Mouse (Mus musculus): ENCODE data around the gene Brd1. TPM values are rescaled to one million over a fixed set of nuclear protein-coding genes. Genes with fewer than 3 reads are reported as not detected.
A peak's percentile ranks its signal among the peaks of the same experiment; 100 is the strongest.
"Not testable (repeated sequence)": the region's sequence is repeated elsewhere in the genome, so short reads cannot be mapped to it uniquely, and the experiment has no call there.

The Brd1 gene
- total RNA-seq, 2 experiments from 2014 or later: 26.5 to 33.4 TPM

DNA sequence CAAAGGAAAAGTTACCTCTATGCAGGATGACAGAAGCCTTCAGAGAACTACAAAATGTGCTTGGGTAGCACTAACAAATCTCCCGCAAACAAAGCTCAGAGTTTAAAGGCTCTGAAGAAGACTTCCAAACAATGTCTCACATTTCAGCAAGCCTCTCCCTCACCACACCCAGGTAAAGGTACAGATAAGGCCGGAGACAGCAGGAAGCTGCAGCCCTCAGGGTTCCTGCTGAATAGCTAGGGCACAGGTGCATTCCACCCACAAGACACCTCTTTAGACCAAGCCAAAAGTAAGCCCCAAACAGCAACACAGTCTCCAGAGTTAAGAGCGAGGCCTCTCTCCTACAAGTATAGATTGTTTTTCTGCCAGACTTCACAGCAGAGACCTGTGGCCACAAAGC, 3.3 kb downstream of the Brd1 start:
- DNase-seq: no peak

DNA sequence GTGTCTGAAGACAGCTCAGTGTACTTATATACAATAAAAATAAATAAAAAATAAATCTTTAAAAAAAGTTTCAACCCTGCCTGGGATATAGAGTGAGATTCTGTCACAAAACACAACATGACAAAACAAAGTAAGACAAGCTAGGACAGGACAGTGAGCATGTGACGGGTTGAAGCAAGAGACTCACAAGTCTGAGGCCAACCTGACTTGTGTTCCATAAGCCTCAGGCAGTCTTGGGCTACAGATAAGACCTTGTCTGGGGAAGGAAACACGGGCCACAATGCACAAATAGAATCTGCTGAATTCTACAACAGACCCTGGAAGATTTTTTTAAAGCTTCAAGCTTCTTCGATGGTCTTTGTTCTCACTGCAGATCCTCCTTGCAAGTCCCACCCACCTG, 6.8 kb downstream of the Brd1 start:
- DNase-seq: no peak

- DNase-seq: no peak
These were observed 9.0 kb downstream of the Brd1 start for GRCm38 (mm10) chr15:88725036-88725435.

DNA sequence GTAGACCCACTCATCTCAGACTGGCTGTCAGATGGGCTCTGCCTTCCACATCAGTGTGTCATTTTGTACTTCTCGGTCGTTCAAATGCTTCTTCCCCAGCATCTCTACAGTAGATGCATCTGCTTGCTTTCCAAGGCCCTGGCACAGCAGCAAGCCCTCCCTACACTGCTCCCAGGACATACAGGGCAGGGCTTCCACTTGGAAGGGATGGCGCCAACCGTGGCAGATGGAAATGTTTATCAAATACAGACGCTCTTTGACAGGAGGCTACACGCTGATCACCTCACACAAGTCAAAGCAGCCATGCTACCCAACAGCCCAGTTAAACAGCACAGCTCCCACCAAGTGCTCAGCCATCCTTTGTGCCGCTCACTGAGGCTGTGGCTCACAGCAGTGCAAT, 9.7 kb downstream of the Brd1 start:
- no peak for DNase-seq

- no peak for DNase-seq
These were observed 10.8 kb downstream of the Brd1 start for GRCm38 (mm10) chr15:88723205-88723604.

- DNase-seq: no peak
These were observed 16.8 kb downstream of the Brd1 start for GRCm38 (mm10) chr15:88717239-88717638.

DNA sequence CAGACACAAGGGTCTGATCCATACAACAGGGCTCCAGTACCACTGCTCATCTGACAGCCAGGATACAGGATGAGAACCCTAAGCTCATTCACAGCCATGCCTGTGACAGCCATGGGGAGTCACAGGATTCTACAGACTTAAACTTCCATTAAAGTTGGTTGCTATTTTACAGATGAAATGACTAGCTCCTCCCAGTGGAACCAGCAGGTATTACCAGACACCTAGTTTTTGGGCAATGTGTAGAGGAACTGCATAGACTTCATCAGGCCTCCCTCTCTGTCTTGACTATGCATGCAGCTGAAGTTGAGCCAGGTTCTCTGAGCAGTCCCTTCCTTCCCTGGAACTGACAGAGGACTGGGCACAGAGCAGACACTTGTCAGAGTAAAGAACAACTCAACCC, 17.7 kb downstream of the Brd1 start:
- no peak for DNase-seq

DNA sequence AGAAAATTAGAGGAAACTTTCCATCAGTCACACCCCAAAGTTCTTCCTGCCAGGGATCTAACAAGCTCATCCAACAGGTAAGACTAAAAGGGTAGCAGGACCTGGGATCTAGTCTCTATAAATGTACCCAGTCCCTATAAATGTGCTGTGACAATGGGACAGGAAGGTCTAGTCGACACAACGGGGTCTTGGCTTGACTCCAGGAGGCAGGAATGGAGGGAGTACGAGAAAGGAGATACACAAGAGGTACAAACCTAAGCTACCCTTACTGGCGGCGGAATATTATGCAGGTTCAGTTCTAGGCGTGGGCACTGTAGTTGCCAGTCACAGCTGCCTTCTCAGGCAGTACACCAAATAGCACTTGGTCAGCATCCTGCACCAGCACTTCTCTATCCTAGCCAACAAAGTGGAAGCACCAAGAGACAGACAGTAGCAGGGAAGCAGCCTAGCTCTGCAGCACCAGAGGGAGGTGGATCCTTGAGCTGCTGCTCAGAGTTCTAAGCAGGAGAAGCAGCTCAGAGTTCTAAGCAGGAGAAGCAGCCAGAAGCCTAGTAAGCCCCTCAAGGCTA, 19.9 kb downstream of the Brd1 start:
- DNase-seq: no peak

GRCm38 (mm10) chr15:88712501-88712900, 21.5 kb downstream of the Brd1 start:
- no peak for DNase-seq

DNA sequence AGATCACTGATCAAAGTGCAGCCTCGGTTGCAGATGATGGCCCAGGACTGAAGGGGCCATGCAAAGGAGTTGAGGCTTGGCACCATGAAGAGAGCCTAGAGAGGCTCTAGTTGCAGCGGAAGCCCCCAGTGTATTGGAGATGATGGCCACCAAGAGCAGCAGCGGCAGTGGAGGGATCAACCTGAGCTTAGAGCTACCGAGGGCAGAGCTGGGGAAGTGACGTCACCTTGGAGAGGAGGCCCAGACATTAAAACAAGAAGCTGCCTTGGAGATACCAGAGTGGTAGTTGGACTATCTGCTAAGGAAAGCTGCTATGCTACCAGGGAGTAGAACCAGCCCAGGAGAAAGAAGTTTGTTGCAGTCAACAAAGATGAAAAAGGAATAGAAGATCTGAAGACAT, 24.2 kb downstream of the Brd1 start:
- DNase-seq: no peak

GRCm38 (mm10) chr15:88708657-88709511, 25.1 kb downstream of the Brd1 start:
- no peak for DNase-seq

DNA sequence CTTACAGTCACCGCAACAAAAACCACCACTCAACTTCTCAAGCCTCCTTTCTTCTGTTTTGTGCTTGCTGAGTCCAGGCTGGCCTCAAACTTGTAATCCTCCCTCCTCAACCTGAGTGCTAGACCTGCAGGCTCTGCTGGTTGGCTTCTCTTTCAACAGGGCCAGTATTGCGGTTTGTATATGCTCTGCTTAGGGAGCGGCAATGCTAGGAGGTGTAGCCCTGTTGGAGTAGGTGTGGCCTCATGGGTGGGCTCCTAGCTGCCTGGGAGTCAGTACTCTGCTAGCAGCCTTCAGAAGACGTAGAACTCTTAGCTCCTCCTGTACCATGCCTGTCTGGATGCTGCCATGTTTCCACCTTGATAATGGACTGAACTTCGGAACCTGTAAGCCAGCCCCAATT, 25.8 kb downstream of the Brd1 start:
- DNase-seq: no peak

GRCm38 (mm10) chr15:88706987-88707386, 27.0 kb downstream of the Brd1 start:
- not testable (repeated sequence) for DNase-seq

GRCm38 (mm10) chr15:88706320-88706719, 27.7 kb downstream of the Brd1 start:
- no peak for DNase-seq

GRCm38 (mm10) chr15:88704284-88704683, 29.7 kb downstream of the Brd1 start:
- no peak for DNase-seq

- no peak for DNase-seq
These were observed 31.5 kb downstream of the Brd1 start for GRCm38 (mm10) chr15:88702501-88702900.

- no peak for DNase-seq
These were observed 33.3 kb downstream of the Brd1 start for GRCm38 (mm10) chr15:88700759-88701158.

GRCm38 (mm10) chr15:88699508-88699907, 34.5 kb downstream of the Brd1 start:
- DNase-seq: no peak

DNA sequence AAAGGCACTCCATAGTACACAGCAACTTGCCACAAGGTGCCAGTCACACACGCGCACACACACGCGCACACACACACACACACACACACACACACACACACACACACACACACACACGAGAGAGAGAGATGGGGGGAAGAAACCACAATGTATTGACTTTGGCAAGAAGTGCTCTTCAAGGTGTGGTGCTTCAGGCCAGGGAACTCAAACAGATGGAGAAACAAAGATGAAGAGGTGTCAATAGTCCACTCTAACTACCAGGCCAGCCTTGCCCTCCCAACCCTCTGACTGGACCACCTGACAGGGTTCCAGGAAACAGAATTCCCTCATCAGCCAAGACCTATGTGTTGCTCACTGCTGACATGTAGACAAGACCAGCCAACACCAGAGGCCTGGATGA, 36.4 kb downstream of the Brd1 start:
- DNase-seq: no peak

GRCm38 (mm10) chr15:88696055-88696454, 38.0 kb downstream of the Brd1 start:
- no peak for DNase-seq

GRCm38 (mm10) chr15:88694033-88694432, 40.0 kb downstream of the Brd1 start:
- DNase-seq: no peak

- no peak for DNase-seq
These were observed 41.3 kb downstream of the Brd1 start for GRCm38 (mm10) chr15:88692720-88693119.

DNA sequence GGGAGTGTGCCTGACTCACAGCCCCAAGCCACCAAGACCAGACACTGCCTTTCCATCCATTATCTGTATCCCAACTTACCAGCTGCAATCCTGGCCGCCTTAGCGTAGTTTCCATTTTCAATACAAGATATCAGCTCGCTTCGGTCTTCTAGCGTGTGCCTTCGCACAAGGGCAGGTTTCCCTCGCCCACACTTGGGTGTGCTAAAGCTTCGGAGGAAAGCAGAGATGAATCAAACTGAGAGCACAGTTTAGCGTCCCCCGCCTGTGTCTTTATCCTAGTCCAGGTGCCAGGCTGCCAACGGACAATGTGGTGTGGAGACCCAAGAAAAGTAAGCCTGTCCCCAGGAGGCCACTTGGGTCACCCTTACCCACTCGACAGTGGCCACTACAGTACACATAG, 42.9 kb downstream of the Brd1 start:
- DNase-seq: no peak

- peak; percentile 5 for DNase-seq
These were observed 45.9 kb downstream of the Brd1 start for GRCm38 (mm10) chr15:88688120-88688519.
